Mouse (Mus musculus) right cerebral cortex, postnatal 14 days (tissue): Measurements from ENCODE around the gene Smim14.
A peak's percentile ranks its signal among the peaks of the same experiment; 100 is the strongest.
"Not testable (repeated sequence)": the region's sequence is repeated elsewhere in the genome, so short reads cannot be mapped to it uniquely, and the experiment has no call there.

ENCODE experiments used
- DNase-seq: peaks from one replicate; pipeline ENCODE4 v3.0.0; 2022

Gene Smim14

GRCm38 (mm10) chr5:65514635-65515278 is 22.2 kb downstream of the Smim14 start:
- DNase-seq: no peak

DNA sequence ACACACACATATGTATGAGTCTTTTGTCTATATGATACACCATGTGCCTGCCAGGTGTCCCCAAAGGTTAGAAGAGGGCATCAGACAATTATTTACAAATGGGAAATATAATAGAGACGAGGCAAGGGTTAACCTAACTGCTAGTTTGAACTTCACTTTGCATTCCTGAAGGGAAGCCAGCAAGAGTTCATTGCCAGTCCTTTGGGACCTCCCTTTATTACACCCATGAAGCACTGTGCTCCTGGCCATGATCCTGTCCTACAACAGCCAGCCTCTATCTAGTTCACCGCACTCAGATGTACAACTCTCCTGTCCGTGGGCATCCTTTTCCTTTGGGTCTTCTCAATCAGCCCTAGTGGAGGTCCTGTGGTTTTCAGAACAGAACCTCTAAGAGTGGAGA is 23.5 kb downstream of the Smim14 start:
- no peak for DNase-seq

- no peak for DNase-seq
These were observed 28.6 kb downstream of the Smim14 start for GRCm38 (mm10) chr5:65508395-65508794.

GRCm38 (mm10) chr5:65505786-65506185 is 31.2 kb downstream of the Smim14 start:
- no peak for DNase-seq

- no peak for DNase-seq
These were observed 35.6 kb downstream of the Smim14 start for GRCm38 (mm10) chr5:65501407-65501806.

DNA sequence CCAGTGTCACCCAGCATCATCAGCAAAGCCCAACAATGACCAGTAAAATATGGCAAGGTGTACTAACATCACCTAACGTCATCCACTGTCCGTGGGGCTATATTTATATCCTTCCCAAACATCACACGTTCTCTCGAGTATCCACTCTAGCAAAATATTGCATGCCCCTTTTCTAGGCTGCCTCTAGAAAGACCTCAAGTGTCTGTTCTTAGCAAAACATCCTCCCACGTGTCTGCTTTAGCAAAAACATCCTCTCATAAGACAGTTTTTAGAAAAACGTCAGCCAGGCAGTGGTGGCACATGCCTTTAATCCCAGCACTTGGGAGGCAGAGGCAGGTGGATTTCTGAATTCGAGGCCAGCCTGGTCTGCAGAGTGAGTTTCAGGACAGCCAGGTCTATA is 36.8 kb downstream of the Smim14 start:
- no peak for DNase-seq

- peak; percentile 94 for DNase-seq
These were observed 44.1 kb downstream of the Smim14 start, which contains the start of gene Gm43552 for GRCm38 (mm10) chr5:65492716-65493531. Gm43552 (minus strand) TSS chr5:65492833.

- DNase-seq: peak; percentile 69
These were observed 44.9 kb downstream of the Smim14 start for GRCm38 (mm10) chr5:65491767-65492715.

GRCm38 (mm10) chr5:65489830-65490229 is 47.2 kb downstream of the Smim14 start:
- no peak for DNase-seq

- DNase-seq: no peak
These were observed 48.3 kb downstream of the Smim14 start for GRCm38 (mm10) chr5:65488725-65489124.

- DNase-seq: no peak
These were observed 49.6 kb downstream of the Smim14 start for GRCm38 (mm10) chr5:65487381-65487780.

DNA sequence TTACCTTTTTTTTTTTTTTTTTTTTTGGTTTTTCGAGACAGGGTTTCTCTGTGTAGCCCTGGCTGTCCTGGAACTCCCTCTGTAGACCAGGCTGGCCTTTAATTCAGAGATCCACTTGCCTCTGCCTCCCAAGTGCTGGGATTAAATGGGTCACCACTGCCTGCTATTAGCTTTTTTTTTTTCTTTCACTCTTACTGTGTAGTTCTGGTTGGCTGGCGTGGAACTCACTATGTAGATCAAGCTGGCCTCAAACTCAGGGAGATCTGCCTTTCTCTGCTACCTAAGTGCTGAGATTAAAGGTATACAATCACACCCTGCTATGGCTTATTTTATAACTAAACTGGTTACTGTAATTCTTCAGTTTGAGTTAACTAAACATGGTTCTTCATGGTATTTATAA is 50.5 kb downstream of the Smim14 start:
- no peak for DNase-seq

GRCm38 (mm10) chr5:65482996-65483395 is 54.0 kb downstream of the Smim14 start:
- no peak for DNase-seq

DNA sequence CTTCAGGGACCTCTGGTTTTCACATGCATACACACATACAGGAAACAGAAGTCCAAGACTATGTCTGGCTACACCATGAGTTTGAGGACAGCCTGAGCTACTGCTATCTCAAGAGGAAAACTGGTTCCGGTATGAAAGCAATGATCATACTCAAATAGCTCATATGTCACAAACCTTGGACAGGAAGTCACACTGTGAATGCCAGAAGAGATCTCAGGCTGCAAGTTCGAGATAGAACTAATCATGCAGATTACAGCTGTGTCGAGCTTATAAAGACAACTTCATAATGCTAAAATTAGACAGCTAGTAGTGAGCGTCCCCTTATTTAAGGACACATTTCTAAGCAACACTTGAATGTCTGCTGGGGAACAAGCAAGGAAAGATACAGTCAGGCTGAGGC is 56.5 kb downstream of the Smim14 start:
- no peak for DNase-seq

GRCm38 (mm10) chr5:65479681-65480445 is 57.1 kb downstream of the Smim14 start:
- DNase-seq: no peak

GRCm38 (mm10) chr5:65478224-65478623 is 58.8 kb downstream of the Smim14 start:
- DNase-seq: no peak

DNA sequence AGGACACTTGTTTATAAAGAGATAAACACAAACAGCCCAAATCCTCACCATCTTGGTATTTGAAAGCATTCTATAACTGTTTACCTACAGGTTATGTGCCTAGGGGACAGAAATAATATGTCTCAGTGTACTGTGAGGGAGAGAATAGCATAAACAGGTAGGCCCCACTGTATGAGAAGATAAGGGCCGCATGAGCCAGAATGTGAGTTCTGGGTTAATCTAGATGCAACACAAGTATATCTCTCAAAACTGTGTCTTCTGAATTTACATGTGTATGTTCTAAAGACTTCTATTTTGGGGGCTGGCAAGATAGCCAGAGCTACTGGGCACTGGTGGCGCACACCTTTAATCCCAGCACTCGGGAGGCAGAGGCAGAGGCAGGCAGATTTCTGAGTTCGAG is 60.2 kb downstream of the Smim14 start:
- not testable (repeated sequence) for DNase-seq

GRCm38 (mm10) chr5:65475806-65476205 is 61.2 kb downstream of the Smim14 start:
- DNase-seq: no peak

DNA sequence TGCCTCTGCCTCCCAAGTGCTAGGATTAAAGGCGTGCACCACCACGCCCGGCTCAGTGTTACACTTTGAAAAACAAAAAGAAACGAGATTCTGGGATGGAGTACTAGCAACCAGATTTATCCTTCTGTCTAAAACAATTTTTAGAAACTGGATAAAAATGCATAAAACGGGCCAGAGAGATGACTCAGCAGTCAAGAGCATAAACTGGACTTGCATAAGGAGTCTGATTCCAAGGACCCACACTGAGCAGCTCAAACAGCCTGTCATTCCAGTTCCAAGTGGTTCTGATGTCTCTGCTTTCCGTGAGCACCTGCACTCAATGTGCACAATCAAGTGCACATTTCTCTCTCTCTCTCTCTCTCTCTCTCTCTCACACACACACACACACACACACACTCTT is 67.2 kb downstream of the Smim14 start:
- DNase-seq: no peak

DNA sequence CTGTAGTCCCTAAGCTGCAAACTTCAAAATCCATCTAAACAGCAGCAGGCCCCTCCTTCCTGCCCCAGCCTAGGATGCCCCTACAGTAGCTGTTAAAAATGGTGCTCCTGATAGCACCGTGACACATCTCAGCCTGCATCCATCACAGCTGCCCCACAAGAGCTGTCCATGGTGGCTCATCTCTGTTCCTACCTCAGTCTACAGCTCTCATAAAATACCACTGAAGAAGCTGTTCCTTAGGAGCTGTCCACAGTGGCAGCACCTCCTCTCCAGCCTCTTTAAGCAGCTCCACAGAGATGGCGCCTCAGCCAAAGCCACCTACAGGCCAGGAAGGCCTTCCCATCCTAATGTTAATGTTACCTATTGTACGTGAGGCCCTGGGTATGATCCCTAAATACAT is 70.1 kb downstream of the Smim14 start:
- no peak for DNase-seq

DNA sequence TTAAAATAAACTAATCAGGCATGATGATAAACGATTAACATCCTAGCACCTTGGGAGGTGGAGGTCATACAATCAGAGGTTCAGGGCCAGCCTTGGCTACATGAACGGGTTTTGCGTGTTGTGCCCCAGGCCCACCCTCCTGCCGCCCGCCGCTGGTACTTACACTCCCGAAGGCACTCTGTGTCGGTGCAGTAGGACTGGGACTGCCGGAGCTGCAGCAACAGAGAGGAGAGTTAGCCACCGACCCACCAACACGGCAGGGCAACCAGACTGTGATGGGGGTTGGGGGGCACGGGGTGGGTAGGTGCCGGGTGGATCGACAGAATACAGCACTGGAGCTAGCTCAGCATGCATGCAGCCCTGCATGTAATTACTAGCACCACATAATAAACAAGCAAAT is 76.6 kb downstream of the Smim14 start:
- no peak for DNase-seq

DNA sequence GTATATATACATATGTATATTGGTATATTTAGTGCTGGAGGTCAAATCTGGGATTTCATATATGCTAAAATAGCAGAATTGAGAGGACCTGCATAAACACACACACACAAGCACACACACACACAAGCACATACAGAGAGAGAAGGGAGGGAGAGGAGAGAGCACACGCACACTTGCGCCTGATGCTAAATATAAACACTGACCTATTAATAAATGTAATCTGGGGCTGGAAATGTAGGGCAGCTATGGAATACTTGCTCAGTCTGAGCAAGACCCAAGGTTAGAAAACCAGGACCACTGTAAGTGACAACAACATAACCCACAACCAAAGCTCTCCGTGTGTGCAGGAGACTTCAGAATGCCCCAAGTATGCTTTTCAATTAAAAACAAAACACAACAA is 77.5 kb downstream of the Smim14 start:
- no peak for DNase-seq

- no peak for DNase-seq
These were observed 79.1 kb downstream of the Smim14 start for GRCm38 (mm10) chr5:65457846-65458245.
